Mouse (Mus musculus) heart, adult 8-10 months (tissue): ENCODE data around the gene 1600015I10Rik. TPM values are rescaled to one million over a fixed set of nuclear protein-coding genes. Genes with fewer than 3 reads are reported as not detected.
"Not testable (repeated sequence)": the region's sequence is repeated elsewhere in the genome, so short reads cannot be mapped to it uniquely, and the experiment has no call there.

Experiments used
- DNase-seq: peaks from one replicate; pipeline ENCODE4 v3.0.0; 2022; ENCODE audit warnings: low spot score
- total RNA-seq, 4 experiments: library from RNA; stranded (reverse); gene quantifications; 2 replicates each; pipeline ENCODE4 v1.2.4; 2022

Gene 1600015I10Rik
- total RNA-seq, 4 experiments from 2014 or later: not detected

DNA sequence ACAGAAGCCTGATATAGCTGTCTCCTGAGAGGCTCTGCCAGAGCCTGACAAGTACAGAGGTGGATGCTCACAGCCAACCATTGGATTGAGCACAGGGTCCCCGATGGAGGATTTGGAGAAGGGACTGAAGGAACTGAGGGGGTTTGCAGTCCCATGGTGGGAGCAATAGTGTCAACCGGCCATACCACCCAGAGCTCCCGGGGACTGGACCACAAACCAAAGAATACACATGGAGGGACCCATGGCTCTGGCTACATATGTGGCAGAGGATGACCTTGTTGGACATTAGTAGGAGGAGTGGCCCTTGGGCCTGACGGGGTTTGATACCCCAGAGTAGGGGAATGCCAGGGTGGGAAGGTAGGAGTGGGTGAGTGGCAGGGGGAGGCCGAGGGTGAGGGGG is 37.0 kb downstream of the 1600015I10Rik start:
- DNase-seq: not testable (repeated sequence)

DNA sequence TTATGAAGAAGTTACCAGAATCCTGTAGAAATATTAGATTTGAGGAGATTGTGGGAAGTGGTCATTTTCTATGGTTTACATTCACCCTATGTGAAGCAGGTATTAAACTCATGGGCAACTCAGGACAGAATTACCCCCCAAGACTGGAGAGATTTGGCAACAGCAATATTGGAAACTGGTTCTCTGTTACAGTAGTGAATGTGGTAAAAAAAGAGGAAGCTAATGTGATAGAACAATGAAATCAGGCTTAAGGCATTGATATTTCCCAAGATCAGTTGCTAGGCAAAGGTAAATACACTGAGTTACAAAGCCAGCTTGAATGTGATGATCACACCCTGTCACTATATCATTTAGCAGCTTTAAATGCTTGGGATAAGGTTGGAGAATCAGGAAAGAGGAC is 38.2 kb downstream of the 1600015I10Rik start:
- no peak for DNase-seq

GRCm38 (mm10) chr6:48974663-48975062 is 45.0 kb downstream of the 1600015I10Rik start, which contains the start of gene Doxl2:
Gene Doxl2 (plus strand): TSS chr6:48974963.
- DNase-seq: no peak

- DNase-seq: no peak
Measured at GRCm38 (mm10) chr6:48979616-48980015, 49.9 kb downstream of the 1600015I10Rik start.

GRCm38 (mm10) chr6:48982305-48982704 is 52.6 kb downstream of the 1600015I10Rik start:
- no peak for DNase-seq

Other genes starting within 250 kb of the 1600015I10Rik start
- 10 to 100 TPM; 16.1 to 25.6 (median 20.1) TPM for gene Gimap4, start 245.3 kb upstream of the 1600015I10Rik start, total RNA-seq
- gene Gimap6, start 221.7 kb upstream of the 1600015I10Rik start, total RNA-seq: 10 to 100 TPM; 28.6 to 39.2 (median 35.6) TPM
- gene Gm28053, start 211.3 kb upstream of the 1600015I10Rik start, total RNA-seq: 1 to 10 TPM; 2.7 to 5.0 (median 4.3) TPM
- gene Gimap7, start 211.3 kb upstream of the 1600015I10Rik start, total RNA-seq: under 1 TPM in 3 of 4 experiments, not detected in 1; 0.22 to 0.78 (median 0.71) TPM
- 1 to 10 TPM; 6.3 to 9.4 (median 8.0) TPM for gene Gimap1, start 190.8 kb upstream of the 1600015I10Rik start, total RNA-seq
- gene Gimap5, start 183.7 kb upstream of the 1600015I10Rik start, total RNA-seq: 1 to 10 TPM; 4.1 to 5.0 (median 4.5) TPM
- under 1 TPM; 0.53 to 0.86 (median 0.54) TPM for gene Gimap3, start 159.0 kb upstream of the 1600015I10Rik start, total RNA-seq
- gene Tmem176a, start 89.0 kb upstream of the 1600015I10Rik start, total RNA-seq: 10 to 100 TPM; 15.0 to 19.3 (median 17.1) TPM
- gene Tmem176b, start 88.4 kb upstream of the 1600015I10Rik start, total RNA-seq: 10 to 100 TPM; 34.1 to 50.4 (median 41.2) TPM
- not detected for gene Aoc1, start 57.0 kb upstream of the 1600015I10Rik start, total RNA-seq
- gene Doxl2, start 45.1 kb downstream of the 1600015I10Rik start, total RNA-seq: not detected
- gene Svs1, start 57.0 kb downstream of the 1600015I10Rik start, total RNA-seq: not detected
- gene Gpnmb, start 106.7 kb downstream of the 1600015I10Rik start, total RNA-seq: 1 to 10 TPM in 2 of 4 experiments, under 1 TPM in 2; 0.63 to 1.5 (median 1.1) TPM
- gene Malsu1, start 143.9 kb downstream of the 1600015I10Rik start, total RNA-seq: 10 to 100 TPM; 23.4 to 39.8 (median 36.9) TPM